Mouse (Mus musculus): ENCODE results near the gene Rpf1. TPM values are rescaled to one million over a fixed set of nuclear protein-coding genes. Genes with fewer than 3 reads are reported as not detected.

Gene Rpf1
- total and polyA plus RNA-seq, 2 experiments, result 5.3 to 25.0 TPM

GRCm38 (mm10) chr3:146554816-146555215 is 33.6 kb upstream of the Rpf1 start:
- DNase-seq (ENCODE audit: extremely low read depth, low read depth, low spot score), result no peak
- Histone ChIP-seq H3K9ac (ENCODE audit: low read depth, low read length) (no peak overlapping the region), H3K4me3 (ENCODE audit: insufficient read depth, low read depth, low read length) (no peak overlapping the region), H3K36me3 (ENCODE audit: control insufficient read depth, insufficient read depth, low read length) (no peaks in the 10 kb centered on the region), H3K27ac (replicated peaks; ENCODE audit: insufficient read depth, low read depth, low read length) (no peak overlapping the region), H3K27me3 (ENCODE audit: control insufficient read depth, insufficient read depth, low read length) (no peaks in the 10 kb centered on the region), H3K4me1 (ENCODE audit: control insufficient read depth, insufficient read depth, low read length) (no peaks in the 10 kb centered on the region), H3K79me2 (ENCODE audit: control insufficient read depth, insufficient read depth, low read length) (no peaks in the 10 kb centered on the region)
- 69% methylated on average over 7 of the region's 7 CpGs for WGBS
- no peak for TF ChIP-seq POLR2A (IDR thresholded peaks at IDR 0.05; ENCODE audit: extremely low read depth, insufficient read depth, low read length)
- TF ChIP-seq CTCF (IDR thresholded peaks at IDR 0.05; ENCODE audit: low read depth, low read length), result no peak

- Histone ChIP-seq H3K27ac (replicated peaks; ENCODE audit: insufficient read depth, low read depth, low read length) (no peak overlapping the region), H3K4me3 (ENCODE audit: insufficient read depth, low read depth, low read length) (no peak overlapping the region), H3K27me3 (ENCODE audit: control insufficient read depth, insufficient read depth, low read length) (no peaks in the 10 kb centered on the region), H3K36me3 (ENCODE audit: control insufficient read depth, insufficient read depth, low read length) (no peaks in the 10 kb centered on the region), H3K79me2 (ENCODE audit: control insufficient read depth, insufficient read depth, low read length) (no peaks in the 10 kb centered on the region), H3K4me1 (ENCODE audit: control insufficient read depth, insufficient read depth, low read length) (no peaks in the 10 kb centered on the region), H3K9ac (ENCODE audit: low read depth, low read length) (no peak overlapping the region)
- WGBS, result 49% methylated on average over 1 of the region's 1 CpGs
- no peak for TF ChIP-seq CTCF (IDR thresholded peaks at IDR 0.05; ENCODE audit: low read depth, low read length)
- TF ChIP-seq POLR2A (IDR thresholded peaks at IDR 0.05; ENCODE audit: extremely low read depth, insufficient read depth, low read length), result no peak
- no peak for DNase-seq (ENCODE audit: extremely low read depth, low read depth, low spot score)
Observed at GRCm38 (mm10) chr3:146543632-146544031, 22.4 kb upstream of the Rpf1 start.

GRCm38 (mm10) chr3:146540521-146541273 is 19.5 kb upstream of the Rpf1 start:
- Histone ChIP-seq H3K4me3 (ENCODE audit: insufficient read depth, low read depth, low read length) (no peak overlapping the region), H3K79me2 (ENCODE audit: control insufficient read depth, insufficient read depth, low read length) (no peaks in the 10 kb centered on the region), H3K27ac (replicated peaks; ENCODE audit: insufficient read depth, low read depth, low read length) (no peak overlapping the region), H3K27me3 (ENCODE audit: control insufficient read depth, insufficient read depth, low read length) (no peaks in the 10 kb centered on the region), H3K9ac (ENCODE audit: low read depth, low read length) (no peak overlapping the region), H3K36me3 (ENCODE audit: control insufficient read depth, insufficient read depth, low read length) (no peaks in the 10 kb centered on the region), H3K4me1 (ENCODE audit: control insufficient read depth, insufficient read depth, low read length) (no peaks in the 10 kb centered on the region)
- 59% methylated on average over 4 of the region's 4 CpGs for WGBS
- TF ChIP-seq POLR2A (IDR thresholded peaks at IDR 0.05; ENCODE audit: extremely low read depth, insufficient read depth, low read length), result no peak
- no peak for DNase-seq (ENCODE audit: extremely low read depth, low read depth, low spot score)

- Histone ChIP-seq H3K27me3 (ENCODE audit: control insufficient read depth, insufficient read depth, low read length) (no peaks in the 10 kb centered on the region), H3K4me1 (ENCODE audit: control insufficient read depth, insufficient read depth, low read length) (no peaks in the 10 kb centered on the region), H3K9ac (ENCODE audit: low read depth, low read length) (no peak overlapping the region), H3K79me2 (ENCODE audit: control insufficient read depth, insufficient read depth, low read length) (no peaks in the 10 kb centered on the region), H3K4me3 (ENCODE audit: insufficient read depth, low read depth, low read length) (no peak overlapping the region), H3K36me3 (ENCODE audit: control insufficient read depth, insufficient read depth, low read length) (no peaks in the 10 kb centered on the region), H3K27ac (replicated peaks; ENCODE audit: insufficient read depth, low read depth, low read length) (no peak overlapping the region)
- WGBS, result 78% methylated on average over 6 of the region's 6 CpGs
- DNase-seq (ENCODE audit: extremely low read depth, low read depth, low spot score), result no peak
- TF ChIP-seq POLR2A (IDR thresholded peaks at IDR 0.05; ENCODE audit: extremely low read depth, insufficient read depth, low read length) (no peak), CTCF (IDR thresholded peaks at IDR 0.05; ENCODE audit: low read depth, low read length) (no peak)
Observed at GRCm38 (mm10) chr3:146534986-146535385, 13.8 kb upstream of the Rpf1 start.

DNA sequence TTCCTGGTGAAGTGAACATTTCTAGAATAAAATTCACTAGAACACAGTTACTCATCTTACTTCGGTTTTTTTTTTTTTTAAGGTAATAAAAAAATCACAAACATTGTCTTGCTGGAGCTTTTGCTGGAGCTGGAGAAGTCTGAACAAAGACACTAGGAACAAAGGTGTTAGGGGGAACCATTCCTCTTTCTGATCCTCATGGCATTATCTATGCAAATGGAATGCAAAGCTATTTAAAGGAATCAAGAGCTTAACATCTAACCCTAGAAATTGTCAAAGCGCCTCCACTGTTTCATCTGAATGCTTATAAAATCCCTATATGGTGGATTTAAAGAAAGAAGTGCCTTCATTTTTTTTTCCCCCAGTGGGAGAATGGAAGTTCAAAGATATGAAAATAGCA is 7.1 kb upstream of the Rpf1 start:
- no peak overlapping the region for H3K27ac ChIP-seq (replicated peaks; ENCODE audit: insufficient read depth, low read depth, low read length)

GRCm38 (mm10) chr3:146521652-146522020 is 407 bp upstream of the Rpf1 start:
- peak overlapping the region; percentile 58 for H3K9ac ChIP-seq (ENCODE audit: low read depth, low read length)
- H3K27me3 ChIP-seq (ENCODE audit: control insufficient read depth, insufficient read depth, low read length), result no peaks in the 10 kb centered on the region
- DNase-seq (ENCODE audit: extremely low read depth, low read depth, low spot score), result no peak
- H3K4me1 ChIP-seq (ENCODE audit: control insufficient read depth, insufficient read depth, low read length), result peaks cover 4% of the 10 kb centered on the region; the same call in 1 of the 2 replicates
- 8% methylated on average over 8 of the region's 8 CpGs for WGBS
- peaks cover 16% of the 10 kb centered on the region for H3K36me3 ChIP-seq (ENCODE audit: control insufficient read depth, insufficient read depth, low read length)
- peaks cover 13% of the 10 kb centered on the region; the same call in 1 of the 2 replicates for H3K79me2 ChIP-seq (ENCODE audit: control insufficient read depth, insufficient read depth, low read length)
- H3K27ac ChIP-seq (replicated peaks; ENCODE audit: insufficient read depth, low read depth, low read length), result peak overlapping the region; percentile 98
- no peak for TF ChIP-seq CTCF (IDR thresholded peaks at IDR 0.05; ENCODE audit: low read depth, low read length)
- TF ChIP-seq POLR2A (IDR thresholded peaks at IDR 0.05; ENCODE audit: extremely low read depth, insufficient read depth, low read length), result no peak
- peak overlapping the region; percentile 95 for H3K4me3 ChIP-seq (ENCODE audit: insufficient read depth, low read depth, low read length)

More for the DNA sequence above, 7.1 kb upstream of the Rpf1 start:
- TF ChIP-seq POLR2A (IDR thresholded peaks at IDR 0.05; ENCODE audit: extremely low read depth, insufficient read depth, low read length), result no peak
- TF ChIP-seq CTCF (IDR thresholded peaks at IDR 0.05; ENCODE audit: low read depth, low read length), result no peak
- 61% methylated on average over 2 of the region's 2 CpGs for WGBS
- H3K27me3 ChIP-seq (ENCODE audit: control insufficient read depth, insufficient read depth, low read length), result no peaks in the 10 kb centered on the region
- no peak overlapping the region for H3K9ac ChIP-seq (ENCODE audit: low read depth, low read length)
- H3K4me1 ChIP-seq (ENCODE audit: control insufficient read depth, insufficient read depth, low read length), result no peaks in the 10 kb centered on the region
- H3K36me3 ChIP-seq (ENCODE audit: control insufficient read depth, insufficient read depth, low read length), result no peaks in the 10 kb centered on the region
- H3K4me3 ChIP-seq (ENCODE audit: insufficient read depth, low read depth, low read length), result no peak overlapping the region
- H3K79me2 ChIP-seq (ENCODE audit: control insufficient read depth, insufficient read depth, low read length), result no peaks in the 10 kb centered on the region
- no peak for DNase-seq (ENCODE audit: extremely low read depth, low read depth, low spot score)
